Mouse (Mus musculus): Measurements from ENCODE around the gene Zdbf2.

GRCm38 (mm10) chr1:63278106-63278505 is 5.0 kb downstream of the Zdbf2 start:
- TF ChIP-seq CTCF (IDR thresholded peaks at IDR 0.05; ENCODE audit: insufficient read depth, low read depth, low read length) (no peak), POLR2A (IDR thresholded peaks at IDR 0.05; ENCODE audit: insufficient read depth, low read depth, low read length) (no peak)

Data from olfactory bulb, adult 2 months (tissue).